Mouse (Mus musculus) bone marrow macrophage, adult 2 months (primary cell): ENCODE data around the gene Arhgap27.

Experiments used
- CTCF ChIP-seq: IDR thresholded peaks from 2 replicates; pipeline ENCODE4 v1.5.1; 2012; ENCODE audit warnings: low read depth, mild to moderate bottlenecking, low read length, moderate library complexity
- POLR2A ChIP-seq: IDR thresholded peaks from 2 replicates; pipeline ENCODE4 v1.6.1; 2012; ENCODE audit warnings: mild to moderate bottlenecking, low read depth, low read length, borderline replicate concordance

DNA sequence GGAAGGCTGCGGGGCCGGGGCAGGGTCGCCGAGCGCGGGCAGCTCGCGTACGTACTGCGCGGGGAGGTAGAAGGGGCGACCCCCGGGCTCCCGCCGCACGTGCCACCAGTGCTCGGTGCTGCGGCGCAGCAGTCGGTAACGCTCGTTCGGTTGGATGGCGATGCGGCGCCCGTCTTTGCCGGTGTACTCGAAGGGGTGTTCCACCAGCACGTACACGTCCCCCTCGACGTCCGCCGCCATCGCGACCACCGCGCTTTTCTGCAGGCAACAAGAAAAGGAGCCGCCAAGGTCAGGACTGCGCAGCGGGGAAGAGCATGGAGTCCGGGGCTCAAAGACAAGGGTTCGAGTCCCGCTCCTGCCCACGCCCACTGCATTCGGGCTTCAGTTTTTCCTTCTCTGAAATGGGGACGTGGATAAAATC is 2.8 kb downstream of the Arhgap27 start:
- TF ChIP-seq CTCF (no peak), POLR2A (no peak)
